Mouse (Mus musculus): ENCODE measurements around the gene Usp2.

- no peak for TF ChIP-seq POLR2A (IDR thresholded peaks at IDR 0.05; ENCODE audit: insufficient read depth, low read depth, low read length)
- no peak for TF ChIP-seq CTCF (IDR thresholded peaks at IDR 0.05; ENCODE audit: insufficient read depth, low read depth, low read length)
Observed at GRCm38 (mm10) chr9:44071914-44072598, 5.2 kb downstream of the Usp2 start.

Measured in olfactory bulb, adult 2 months (tissue).